Mouse (Mus musculus) lung, postnatal 10 days (tissue): ENCODE results near the gene Csnk1g1.

Experiments
- DNase-seq: peaks from one replicate; pipeline ENCODE4 v3.0.0; 2021

The Csnk1g1 gene

GRCm38 (mm10) chr9:66069583-66069982, 160.9 kb downstream of the Csnk1g1 start, which contains the start of gene Snx22:
Gene Snx22, minus strand, starts transcription at chr9:66069719.
- DNase-seq = peak; percentile 92

- DNase-seq = no peak
Observed at GRCm38 (mm10) chr9:66070151-66070550, 161.4 kb downstream of the Csnk1g1 start.

GRCm38 (mm10) chr9:66072754-66073153, 164.0 kb downstream of the Csnk1g1 start:
- no peak for DNase-seq

- no peak for DNase-seq
Observed at GRCm38 (mm10) chr9:66078072-66078471, 169.3 kb downstream of the Csnk1g1 start.

GRCm38 (mm10) chr9:66078493-66078892, 169.8 kb downstream of the Csnk1g1 start:
- DNase-seq = no peak

GRCm38 (mm10) chr9:66080804-66081459, 172.2 kb downstream of the Csnk1g1 start:
- peak; percentile 52 for DNase-seq

GRCm38 (mm10) chr9:66081999-66082398, 173.3 kb downstream of the Csnk1g1 start:
- no peak for DNase-seq

- no peak for DNase-seq
Observed at GRCm38 (mm10) chr9:66084171-66084570, 175.4 kb downstream of the Csnk1g1 start.

GRCm38 (mm10) chr9:66087062-66087461, 178.3 kb downstream of the Csnk1g1 start:
- DNase-seq = no peak

GRCm38 (mm10) chr9:66088411-66088810, 179.7 kb downstream of the Csnk1g1 start:
- peak; percentile 78 for DNase-seq

GRCm38 (mm10) chr9:66090593-66091244, 182.0 kb downstream of the Csnk1g1 start:
- no peak for DNase-seq

- peak; percentile 59 for DNase-seq
Observed at GRCm38 (mm10) chr9:66091327-66092231, 182.9 kb downstream of the Csnk1g1 start.

- peak; percentile 29 for DNase-seq
Observed at GRCm38 (mm10) chr9:66092664-66093063, 183.9 kb downstream of the Csnk1g1 start.
